Comparison of ENCODE assay signal across 44 mouse cellular contexts in the genomic region with DNA sequence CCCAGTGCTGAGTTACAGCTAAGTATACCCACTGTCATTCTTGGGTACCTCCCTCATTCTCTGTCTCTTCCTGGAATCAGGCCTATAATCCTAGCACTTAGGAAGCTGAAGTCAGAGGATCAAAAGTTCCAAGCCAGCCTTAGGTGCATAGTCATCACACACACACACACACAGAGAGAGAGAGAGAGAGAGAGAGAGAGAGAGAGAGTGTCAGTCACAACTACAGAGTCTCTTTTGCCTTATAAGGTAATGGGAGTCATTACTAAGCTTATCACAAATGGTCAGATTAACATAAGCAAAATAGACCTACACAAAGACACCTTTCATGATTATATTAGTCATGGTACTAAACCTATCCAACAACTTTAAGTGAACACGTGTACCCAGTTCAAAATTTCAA. TPM values are rescaled to one million over a fixed set of nuclear protein-coding genes. Genes with fewer than 3 reads are reported as not detected.
"Had no signal": no experiment of that assay in that cellular context is flagged by ENCODE, and none has a peak within 500 bp of the region (broad histone marks: within the 10 kb centered on the region; RNA-seq: fewer than 3 reads in every experiment).

No protein-coding gene starts in this region.

- H3K4me3 ChIP-seq: heart, embryonic 10.5 days; heart, embryonic 12.5 days; heart, embryonic 13.5 days; heart, embryonic 15.5 days; hindbrain, embryonic 10.5 days; hindbrain, embryonic 12.5 days; hindbrain, embryonic 13.5 days; hindbrain, embryonic 15.5 days; intestine, embryonic 15.5 days; kidney, embryonic 15.5 days; layer of hippocampus, adult 2 months; left cerebral cortex, adult 2 months had no signal

- H3K9ac ChIP-seq: heart, embryonic 12.5 days; heart, embryonic 13.5 days; heart, embryonic 15.5 days; hindbrain, embryonic 12.5 days; hindbrain, embryonic 13.5 days; hindbrain, embryonic 14.5 days; hindbrain, embryonic 15.5 days; intestine, embryonic 15.5 days; kidney, embryonic 15.5 days had no signal

- H3K9me3 ChIP-seq: heart, embryonic 10.5 days; heart, embryonic 12.5 days; heart, embryonic 13.5 days; heart, embryonic 15.5 days; hindbrain, embryonic 10.5 days; hindbrain, embryonic 12.5 days; hindbrain, embryonic 13.5 days; hindbrain, embryonic 15.5 days; intestine, embryonic 15.5 days; kidney, embryonic 15.5 days had no signal

- H3K27ac ChIP-seq: heart, embryonic 10.5 days; heart, embryonic 13.5 days; heart, embryonic 15.5 days; hindbrain, embryonic 10.5 days; hindbrain, embryonic 12.5 days; hindbrain, embryonic 13.5 days; hindbrain, embryonic 14.5 days; hindbrain, embryonic 15.5 days; hindbrain, postnatal 0 days; intestine, embryonic 15.5 days; kidney, postnatal 0 days; layer of hippocampus, adult 2 months; left cerebral cortex, adult 2 months had no signal

- H3K36me3 ChIP-seq: heart, embryonic 10.5 days; heart, embryonic 12.5 days; heart, embryonic 13.5 days; heart, embryonic 15.5 days; hindbrain, embryonic 10.5 days; hindbrain, embryonic 12.5 days; hindbrain, embryonic 13.5 days; hindbrain, embryonic 15.5 days; intestine, embryonic 15.5 days; kidney, embryonic 15.5 days had no signal

- DNase-seq: heart, postnatal 10 days; heart, postnatal 14 days; heart, postnatal 36 days; heart, postnatal 4 days; kidney, adult 11 months; kidney, adult 18-20 months; kidney, adult 2 months; kidney, adult 8-10 months; kidney, adult 9 months; kidney, postnatal 10 days; kidney, postnatal 14 days; kidney, postnatal 25 days; kidney, postnatal 36 days; kidney, postnatal 4 days; layer of hippocampus, adult 9-11 months; layer of hippocampus, postnatal 36 days had no signal

- H3K27me3 ChIP-seq: heart, embryonic 13.5 days; heart, embryonic 15.5 days; hindbrain, embryonic 12.5 days; hindbrain, embryonic 13.5 days; hindbrain, embryonic 15.5 days; intestine, embryonic 15.5 days; kidney, embryonic 15.5 days had no signal

- H3K4me1 ChIP-seq: heart, embryonic 12.5 days; heart, embryonic 13.5 days; heart, embryonic 15.5 days; hindbrain, embryonic 10.5 days; hindbrain, embryonic 12.5 days; hindbrain, embryonic 13.5 days; hindbrain, embryonic 15.5 days; intestine, embryonic 15.5 days had no signal

- ATAC-seq: hindbrain, embryonic 16.5 days; hindbrain, postnatal 0 days; inflammation-experienced regulatory T-cells, adult 6 months; intestine, embryonic 15.5 days; intestine, embryonic 16.5 days; intestine, postnatal 0 days had no signal

RNA-seq across cellular contexts. Expression of gene Klrg1, which starts 6.6 kb away (rescaled TPM):
- total RNA-seq: heart, postnatal 10 days; heart, postnatal 14 days; heart, postnatal 25 days; heart, postnatal 36 days; heart, postnatal 4 days; hematopoietic stem cell, adult 5-6 weeks; left cerebral cortex, adult 2 months had no signal
- polyA plus RNA-seq: heart, embryonic 10.5 days; heart, embryonic 11.5 days; heart, embryonic 12.5 days; heart, embryonic 13.5 days; heart, embryonic 14.5 days; heart, embryonic 15.5 days; heart, embryonic 16.5 days; heart, postnatal 0 days; intestine, embryonic 14.5 days; intestine, embryonic 15.5 days; intestine, embryonic 16.5 days; kidney, embryonic 14.5 days; kidney, embryonic 15.5 days; kidney, embryonic 16.5 days had no signal
